Comparison of ENCODE assay signal across 8 mouse cellular contexts in genomic region chr7:45641391-45642040, GRCm38 (mm10). TPM values are rescaled to one million over a fixed set of nuclear protein-coding genes. Genes with fewer than 3 reads are reported as not detected.
DNase-seq lines count a peak whose midpoint lies in the region; ATAC-seq and TF ChIP-seq lines count a peak whose summit lies in the region.

No protein-coding gene starts in this region.

- intact Hi-C loops in heart, postnatal 25 days (cut with DNase I) = loop anchor here (2.0 kb wide), 1 partner anchor 41 kb away; no protein-coding TSS in a partner anchor
- intact Hi-C loops in left cerebral cortex, postnatal 10 days (cut with DNase I) = loop anchor here (5.0 kb wide), 1 partner anchor 41 kb away; the partner anchor contains the start of gene Ntn5

- peaks cover 4% of the 10 kb centered on the region; the same call in 1 of the 2 replicates for H3K36me3 ChIP-seq in forebrain, embryonic 13.5 days (ENCODE audit: poor library complexity, severe bottlenecking)
- no peaks in the 10 kb centered on the region for H3K36me3 ChIP-seq in forebrain, embryonic 16.5 days (ENCODE audit: control insufficient read depth, insufficient read depth)

- H3K27me3 ChIP-seq in forebrain, embryonic 13.5 days = no peaks in the 10 kb centered on the region
- no peaks in the 10 kb centered on the region for H3K27me3 ChIP-seq in forebrain, embryonic 16.5 days (replicated peaks; ENCODE audit: control insufficient read depth, insufficient read depth, low read length)

- DNase-seq in cerebellum, postnatal 36 days = peak; percentile 58 to 63
- DNase-seq in heart, postnatal 25 days (ENCODE audit: low spot score) = peak; percentile 50
- no peak for DNase-seq in lung, adult 2 months
- no peak for DNase-seq in left cerebral cortex, postnatal 10 days (ENCODE audit: extremely low spot score in 1 of 2, low spot score in 2 of 2)
- no peak for DNase-seq in thymus, adult 18-20 months
- DNase-seq in layer of hippocampus, adult 11-12 months (ENCODE audit: low spot score) = no peak

- TF ChIP-seq CTCF in lung, adult 2 months (IDR thresholded peaks at IDR 0.05; ENCODE audit: insufficient read depth, low read length) = no peak

- H3K4me3 ChIP-seq in forebrain, embryonic 13.5 days = no peak overlapping the region
- H3K4me3 ChIP-seq in forebrain, embryonic 16.5 days (replicated peaks; ENCODE audit: low read length) = no peak overlapping the region
- peak overlapping the region; percentile 35 for H3K4me3 ChIP-seq in lung, adult 2 months (replicated peaks; ENCODE audit: extremely low read depth, low read depth, low read length)

- 56% methylated on average over 17 of the region's 17 CpGs for WGBS in forebrain, embryonic 13.5 days
- WGBS in forebrain, embryonic 16.5 days = 50% methylated on average over 16 of the region's 17 CpGs
- WGBS in lung, adult 2 months = 23% methylated on average over 17 of the region's 17 CpGs

- peaks cover 37% of the 10 kb centered on the region for H3K4me1 ChIP-seq in forebrain, embryonic 13.5 days
- peaks cover 29% of the 10 kb centered on the region for H3K4me1 ChIP-seq in forebrain, embryonic 16.5 days (replicated peaks; ENCODE audit: control insufficient read depth, insufficient read depth, low read length)
- peaks cover 12% of the 10 kb centered on the region for H3K4me1 ChIP-seq in lung, adult 2 months (ENCODE audit: control insufficient read depth, insufficient read depth, low read length)

- no peak for TF ChIP-seq POLR2A in lung, adult 2 months (IDR thresholded peaks at IDR 0.05; ENCODE audit: borderline replicate concordance, extremely low read depth, low read depth, low read length)

- 0 out of 2 replicates have a peak overlapping the region, but pooled peaks have one; percentile 0 for H3K9ac ChIP-seq in forebrain, embryonic 13.5 days
- no peak overlapping the region for H3K9ac ChIP-seq in forebrain, embryonic 16.5 days (replicated peaks; ENCODE audit: low read depth, low read length)

- ATAC-seq in forebrain, embryonic 13.5 days = no peak
- ATAC-seq in forebrain, embryonic 16.5 days = no peak

- no peaks in the 10 kb centered on the region for H3K9me3 ChIP-seq in forebrain, embryonic 13.5 days (replicated peaks)
- no peaks in the 10 kb centered on the region for H3K9me3 ChIP-seq in forebrain, embryonic 16.5 days (ENCODE audit: control insufficient read depth, low read length)

- H3K4me2 ChIP-seq in forebrain, embryonic 13.5 days = peak overlapping the region; percentile 7; the same call in 1 of the 2 replicates
- H3K4me2 ChIP-seq in forebrain, embryonic 16.5 days (ENCODE audit: low read length) = no peak overlapping the region

- peak overlapping the region; percentile 31 for H3K27ac ChIP-seq in forebrain, embryonic 13.5 days
- H3K27ac ChIP-seq in forebrain, embryonic 16.5 days (ENCODE audit: low read length) = no peak overlapping the region

RNA-seq across cellular contexts. Expression of gene Mamstr, which starts 1.7 kb away (rescaled TPM):
- polyA plus RNA-seq in forebrain, embryonic 13.5 days (2015; fragmentation: Nextera tagmentation; extraction: Ambion mirVana) = 1.8 and 3.8 TPM in 2 replicates
- polyA plus RNA-seq in forebrain, embryonic 16.5 days (2015; fragmentation: Nextera tagmentation; extraction: Ambion mirVana) = 2.8 and 4.2 TPM in 2 replicates
- total RNA-seq in heart, postnatal 25 days (2021) = 1 to 10 TPM; 6.0 to 8.4 TPM
- polyA plus RNA-seq in lung, adult 2 months (2012; rRNA removed) = 8.6 and 13.2 TPM in 2 replicates
- 1 to 10 TPM; 1.2 to 2.2 TPM for total RNA-seq in left cerebral cortex, postnatal 10 days (2021)

RNA-seq across cellular contexts. Expression of gene Rasip1, which starts 14.2 kb away (rescaled TPM):
- polyA plus RNA-seq in forebrain, embryonic 13.5 days (2015; fragmentation: Nextera tagmentation; extraction: Ambion mirVana) = 5.7 TPM in 2 replicates
- 13.5 and 15.1 TPM in 2 replicates for polyA plus RNA-seq in forebrain, embryonic 16.5 days (2015; fragmentation: Nextera tagmentation; extraction: Ambion mirVana)
- total RNA-seq in heart, postnatal 25 days (2021) = 10 to 100 TPM; 26.3 to 33.6 TPM
- 139 and 181 TPM in 2 replicates for polyA plus RNA-seq in lung, adult 2 months (2012; rRNA removed)
- 10 to 100 TPM; 15.1 to 15.8 TPM for total RNA-seq in left cerebral cortex, postnatal 10 days (2021)

RNA-seq across cellular contexts. Expression of gene Izumo1, which starts 19.9 kb away (rescaled TPM):
- 0.10 TPM in 1 of 2 replicates, not detected in the other for polyA plus RNA-seq in forebrain, embryonic 13.5 days (2015; fragmentation: Nextera tagmentation; extraction: Ambion mirVana)
- not detected in 2 replicates for polyA plus RNA-seq in forebrain, embryonic 16.5 days (2015; fragmentation: Nextera tagmentation; extraction: Ambion mirVana)
- total RNA-seq in heart, postnatal 25 days (2021) = under 1 TPM; 0.21 to 0.39 TPM
- polyA plus RNA-seq in lung, adult 2 months (2012; rRNA removed) = 1.7 and 2.0 TPM in 2 replicates
- total RNA-seq in left cerebral cortex, postnatal 10 days (2021) = not detected

RNA-seq across cellular contexts. Expression of gene Fut1, which starts 24.4 kb away (rescaled TPM):
- polyA plus RNA-seq in forebrain, embryonic 13.5 days (2015; fragmentation: Nextera tagmentation; extraction: Ambion mirVana) = not detected in 2 replicates
- polyA plus RNA-seq in forebrain, embryonic 16.5 days (2015; fragmentation: Nextera tagmentation; extraction: Ambion mirVana) = not detected in 2 replicates
- not detected for total RNA-seq in heart, postnatal 25 days (2021)
- 0.78 TPM in 1 of 2 replicates, not detected in the other for polyA plus RNA-seq in lung, adult 2 months (2012; rRNA removed)
- under 1 TPM; 0.13 to 0.30 TPM for total RNA-seq in left cerebral cortex, postnatal 10 days (2021)

RNA-seq across cellular contexts. Expression of gene Fut2, which starts 24.7 kb away (rescaled TPM):
- polyA plus RNA-seq in forebrain, embryonic 13.5 days (2015; fragmentation: Nextera tagmentation; extraction: Ambion mirVana) = 0.25 TPM in 1 of 2 replicates, not detected in the other
- 0.10 and 0.21 TPM in 2 replicates for polyA plus RNA-seq in forebrain, embryonic 16.5 days (2015; fragmentation: Nextera tagmentation; extraction: Ambion mirVana)
- under 1 TPM; 0.47 to 0.78 TPM for total RNA-seq in heart, postnatal 25 days (2021)
- polyA plus RNA-seq in lung, adult 2 months (2012; rRNA removed) = 1.0 and 4.1 TPM in 2 replicates
- total RNA-seq in left cerebral cortex, postnatal 10 days (2021) = under 1 TPM; 0.18 to 0.24 TPM

Comparison
In these comparisons a context has a peak if more than half of its experiments do, and no peak if none do; other contexts are left out.
1. DNase-seq: peak in cerebellum, postnatal 36 days (2 of 2) and heart, postnatal 25 days (single experiment); none in lung, adult 2 months (single experiment), left cerebral cortex, postnatal 10 days (0 of 2), thymus, adult 18-20 months (0 of 2) and layer of hippocampus, adult 11-12 months (single experiment).